8 mouse cellular contexts compared by ENCODE assay signal in genomic region chr7:45332685-45333425, GRCm38 (mm10). TPM values are rescaled to one million over a fixed set of nuclear protein-coding genes. Genes with fewer than 3 reads are reported as not detected.
DNase-seq lines count a peak whose midpoint lies in the region; ATAC-seq and TF ChIP-seq lines count a peak whose summit lies in the region.

No protein-coding gene starts in this region.

- no peak for TF ChIP-seq CTCF in brain, embryonic 14.5 days (IDR thresholded peaks at IDR 0.05; ENCODE audit: borderline replicate concordance, extremely low read depth, insufficient read depth, insufficient read length)
- no peak for TF ChIP-seq CTCF in midbrain, postnatal 0 days (IDR thresholded peaks at IDR 0.05)

- TF ChIP-seq POLR2A in brain, embryonic 14.5 days (IDR thresholded peaks at IDR 0.05; ENCODE audit: borderline replicate concordance, extremely low read depth, insufficient read depth, insufficient read length, poor library complexity, severe bottlenecking) = no peak

- H3K36me3 ChIP-seq in hindbrain, embryonic 16.5 days (ENCODE audit: control insufficient read depth, insufficient read depth, low read length) = no peaks in the 10 kb centered on the region
- H3K36me3 ChIP-seq in liver, embryonic 11.5 days (ENCODE audit: control insufficient read depth, insufficient read depth, low read length) = no peaks in the 10 kb centered on the region
- no peaks in the 10 kb centered on the region for H3K36me3 ChIP-seq in midbrain, postnatal 0 days (ENCODE audit: insufficient read depth, low read length)

- WGBS in hindbrain, embryonic 16.5 days = 1% methylated on average over 22 of the region's 22 CpGs
- 6% methylated on average over 22 of the region's 22 CpGs for WGBS in liver, embryonic 11.5 days
- WGBS in midbrain, postnatal 0 days = 2% methylated on average over 22 of the region's 22 CpGs

- peak; percentile 18 to 42 for DNase-seq in left cerebral cortex, adult 18-20 months (ENCODE audit: low spot score in 2 of 2)
- no peak for DNase-seq in left cerebral cortex, postnatal 36 days (ENCODE audit: low spot score in 2 of 2)
- peak; percentile 48 for DNase-seq in brain, embryonic 14.5 days (ENCODE audit: low read depth)
- DNase-seq in forelimb bud, embryonic 11.5 days (ENCODE audit: low read depth, low spot score) = peak; percentile 53
- DNase-seq in liver, embryonic 11.5 days (ENCODE audit: low spot score) = peak; percentile 50
- peak; percentile 51 for DNase-seq in midbrain, postnatal 0 days (ENCODE audit: low spot score)
- peak; percentile 55 for DNase-seq in yolk sac, embryonic 10.5 days (ENCODE audit: low spot score)

- H3K9me3 ChIP-seq in hindbrain, embryonic 16.5 days (ENCODE audit: control insufficient read depth, low read length) = no peaks in the 10 kb centered on the region
- no peaks in the 10 kb centered on the region for H3K9me3 ChIP-seq in liver, embryonic 11.5 days (ENCODE audit: control insufficient read depth, low read length)
- no peaks in the 10 kb centered on the region for H3K9me3 ChIP-seq in midbrain, postnatal 0 days (ENCODE audit: low read length)

- ATAC-seq in hindbrain, embryonic 16.5 days = peak; percentile 69
- ATAC-seq in liver, embryonic 11.5 days (replicated peaks; ENCODE audit: low FRiP score) = peak; percentile 19; the same call in 1 of the 2 replicates
- ATAC-seq in midbrain, postnatal 0 days (ENCODE audit: low FRiP score) = peak; percentile 45

- H3K27me3 ChIP-seq in hindbrain, embryonic 16.5 days (replicated peaks; ENCODE audit: control insufficient read depth, insufficient read depth, low read length) = no peaks in the 10 kb centered on the region; the same call in 1 of the 2 replicates
- peaks cover 22% of the 10 kb centered on the region for H3K27me3 ChIP-seq in liver, embryonic 11.5 days (replicated peaks; ENCODE audit: control insufficient read depth, insufficient read depth, low read length)
- no peaks in the 10 kb centered on the region for H3K27me3 ChIP-seq in midbrain, postnatal 0 days (ENCODE audit: insufficient read depth, low read length)

- peak overlapping the region; percentile 69 for H3K27ac ChIP-seq in hindbrain, embryonic 16.5 days (ENCODE audit: low read depth, low read length)
- no peak overlapping the region for H3K27ac ChIP-seq in liver, embryonic 11.5 days (ENCODE audit: low read depth, low read length)
- H3K27ac ChIP-seq in midbrain, postnatal 0 days (ENCODE audit: low read depth, low read length) = peak overlapping the region; percentile 80

- intact Hi-C loops in left cerebral cortex, postnatal 36 days (cut with DNase I) = no loop called here

- peak overlapping the region; percentile 69 for H3K9ac ChIP-seq in hindbrain, embryonic 16.5 days (ENCODE audit: low read depth, low read length)
- peak overlapping the region; percentile 58 for H3K9ac ChIP-seq in liver, embryonic 11.5 days (ENCODE audit: low read depth, low read length)
- peak overlapping the region; percentile 71 for H3K9ac ChIP-seq in midbrain, postnatal 0 days (replicated peaks; ENCODE audit: low read length, poor library complexity, severe bottlenecking)

- H3K4me3 ChIP-seq in hindbrain, embryonic 16.5 days (ENCODE audit: low read length) = peak overlapping the region; percentile 59
- H3K4me3 ChIP-seq in liver, embryonic 11.5 days (ENCODE audit: low read depth, low read length) = peak overlapping the region; percentile 61
- peak overlapping the region; percentile 60 for H3K4me3 ChIP-seq in midbrain, postnatal 0 days (ENCODE audit: low read depth, low read length)

- H3K4me2 ChIP-seq in hindbrain, embryonic 16.5 days (ENCODE audit: low read length) = peak overlapping the region; percentile 80
- peak overlapping the region; percentile 97 for H3K4me2 ChIP-seq in liver, embryonic 11.5 days
- peak overlapping the region; percentile 91 for H3K4me2 ChIP-seq in midbrain, postnatal 0 days (ENCODE audit: low read depth, low read length, poor library complexity, severe bottlenecking)

- peaks cover 10% of the 10 kb centered on the region for H3K4me1 ChIP-seq in hindbrain, embryonic 16.5 days (ENCODE audit: control insufficient read depth, insufficient read depth, low read depth, low read length)
- H3K4me1 ChIP-seq in liver, embryonic 11.5 days (replicated peaks; ENCODE audit: control insufficient read depth, insufficient read depth, low read length) = peaks cover 16% of the 10 kb centered on the region
- H3K4me1 ChIP-seq in midbrain, postnatal 0 days (ENCODE audit: insufficient read depth, low read length) = no peaks in the 10 kb centered on the region

RNA-seq across cellular contexts. Expression of gene Trpm4, which starts 0.7 kb away (rescaled TPM):
- total RNA-seq in left cerebral cortex, adult 18-20 months (2021) = 10 to 100 TPM; 19.0 to 26.5 TPM
- 10 to 100 TPM; 18.0 to 20.9 TPM for total RNA-seq in left cerebral cortex, postnatal 36 days (2021)
- polyA plus RNA-seq in brain, embryonic 14.5 days (2012; rRNA removed) = 19.0 and 20.3 TPM in 2 replicates
- polyA plus RNA-seq in hindbrain, embryonic 16.5 days (2015; fragmentation: Nextera tagmentation; extraction: Ambion mirVana) = 13.3 and 14.2 TPM in 2 replicates
- 2.3 and 3.9 TPM in 2 replicates for polyA plus RNA-seq in liver, embryonic 11.5 days (2014; fragmentation: Nextera tagmentation; extraction: Ambion mirVana)
- total RNA-seq in midbrain, postnatal 0 days (2014; rRNA removed) = 22.6 and 35.4 TPM in 2 replicates
- polyA plus RNA-seq in midbrain, postnatal 0 days (2015; fragmentation: Nextera tagmentation; extraction: Ambion mirVana) = 10.4 and 10.7 TPM in 2 replicates

RNA-seq across cellular contexts. Expression of gene Hrc, which starts 2.2 kb away (rescaled TPM):
- under 1 TPM; 0.19 to 0.30 TPM for total RNA-seq in left cerebral cortex, adult 18-20 months (2021)
- under 1 TPM; 0.27 to 0.52 TPM for total RNA-seq in left cerebral cortex, postnatal 36 days (2021)
- polyA plus RNA-seq in brain, embryonic 14.5 days (2012; rRNA removed) = 0.48 and 1.3 TPM in 2 replicates
- 0.28 and 0.72 TPM in 2 replicates for polyA plus RNA-seq in hindbrain, embryonic 16.5 days (2015; fragmentation: Nextera tagmentation; extraction: Ambion mirVana)
- 0.12 and 0.30 TPM in 2 replicates for polyA plus RNA-seq in liver, embryonic 11.5 days (2014; fragmentation: Nextera tagmentation; extraction: Ambion mirVana)
- 0.33 TPM in 1 of 2 replicates, not detected in the other for total RNA-seq in midbrain, postnatal 0 days (2014; rRNA removed)
- 0.26 and 0.49 TPM in 2 replicates for polyA plus RNA-seq in midbrain, postnatal 0 days (2015; fragmentation: Nextera tagmentation; extraction: Ambion mirVana)

RNA-seq across cellular contexts. Expression of gene Ppfia3, which starts 34.0 kb away (rescaled TPM):
- total RNA-seq in left cerebral cortex, adult 18-20 months (2021) = 100 to 1,000 TPM; 154 to 170 TPM
- 100 to 1,000 TPM; 154 to 168 TPM for total RNA-seq in left cerebral cortex, postnatal 36 days (2021)
- polyA plus RNA-seq in brain, embryonic 14.5 days (2012; rRNA removed) = 56.7 and 60.0 TPM in 2 replicates
- 28.5 and 28.6 TPM in 2 replicates for polyA plus RNA-seq in hindbrain, embryonic 16.5 days (2015; fragmentation: Nextera tagmentation; extraction: Ambion mirVana)
- 2.0 and 2.1 TPM in 2 replicates for polyA plus RNA-seq in liver, embryonic 11.5 days (2014; fragmentation: Nextera tagmentation; extraction: Ambion mirVana)
- total RNA-seq in midbrain, postnatal 0 days (2014; rRNA removed) = 87.4 and 104 TPM in 2 replicates
- polyA plus RNA-seq in midbrain, postnatal 0 days (2015; fragmentation: Nextera tagmentation; extraction: Ambion mirVana) = 28.9 and 31.6 TPM in 2 replicates

RNA-seq across cellular contexts. Expression of gene Lin7b, which starts 37.5 kb away (rescaled TPM):
- 100 to 1,000 TPM; 133 to 165 TPM for total RNA-seq in left cerebral cortex, adult 18-20 months (2021)
- 100 to 1,000 TPM; 164 to 189 TPM for total RNA-seq in left cerebral cortex, postnatal 36 days (2021)
- 15.7 and 17.6 TPM in 2 replicates for polyA plus RNA-seq in brain, embryonic 14.5 days (2012; rRNA removed)
- 41.4 and 70.3 TPM in 2 replicates for polyA plus RNA-seq in hindbrain, embryonic 16.5 days (2015; fragmentation: Nextera tagmentation; extraction: Ambion mirVana)
- polyA plus RNA-seq in liver, embryonic 11.5 days (2014; fragmentation: Nextera tagmentation; extraction: Ambion mirVana) = 0.35 TPM in 1 of 2 replicates, not detected in the other
- total RNA-seq in midbrain, postnatal 0 days (2014; rRNA removed) = 68.6 and 96.6 TPM in 2 replicates
- 59.9 and 70.3 TPM in 2 replicates for polyA plus RNA-seq in midbrain, postnatal 0 days (2015; fragmentation: Nextera tagmentation; extraction: Ambion mirVana)

RNA-seq across cellular contexts. Expression of gene Slc6a21, which starts 55.5 kb away (rescaled TPM):
- not detected for total RNA-seq in left cerebral cortex, adult 18-20 months (2021)
- total RNA-seq in left cerebral cortex, postnatal 36 days (2021) = not detected
- polyA plus RNA-seq in brain, embryonic 14.5 days (2012; rRNA removed) = 0.11 TPM in 1 of 2 replicates, not detected in the other
- not detected in 2 replicates for polyA plus RNA-seq in hindbrain, embryonic 16.5 days (2015; fragmentation: Nextera tagmentation; extraction: Ambion mirVana)
- not detected in 2 replicates for polyA plus RNA-seq in liver, embryonic 11.5 days (2014; fragmentation: Nextera tagmentation; extraction: Ambion mirVana)
- total RNA-seq in midbrain, postnatal 0 days (2014; rRNA removed) = not detected in 2 replicates
- polyA plus RNA-seq in midbrain, postnatal 0 days (2015; fragmentation: Nextera tagmentation; extraction: Ambion mirVana) = not detected in 2 replicates

Comparison
In these comparisons a context has a peak if more than half of its experiments do, and no peak if none do; other contexts are left out.
1. DNase-seq: peak in left cerebral cortex, adult 18-20 months (2 of 2), brain, embryonic 14.5 days (single experiment), forelimb bud, embryonic 11.5 days (single experiment), liver, embryonic 11.5 days (single experiment), midbrain, postnatal 0 days (single experiment) and yolk sac, embryonic 10.5 days (single experiment); none in left cerebral cortex, postnatal 36 days (0 of 2).
2. ATAC-seq: peak in every context shown above with its lines; median percentile 69 in hindbrain, embryonic 16.5 days; 45 in midbrain, postnatal 0 days; 19 in liver, embryonic 11.5 days.
3. Peak in every context shown above with its lines, with median percentiles within 50 percentile points of each other: H3K4me2 ChIP-seq, H3K4me3 ChIP-seq and H3K9ac ChIP-seq.